Mouse (Mus musculus): Measurements from ENCODE around the gene Cables2. TPM values are rescaled to one million over a fixed set of nuclear protein-coding genes. Genes with fewer than 3 reads are reported as not detected.

The Cables2 gene
- total RNA-seq, 1 experiment, result 13.4 TPM

DNA sequence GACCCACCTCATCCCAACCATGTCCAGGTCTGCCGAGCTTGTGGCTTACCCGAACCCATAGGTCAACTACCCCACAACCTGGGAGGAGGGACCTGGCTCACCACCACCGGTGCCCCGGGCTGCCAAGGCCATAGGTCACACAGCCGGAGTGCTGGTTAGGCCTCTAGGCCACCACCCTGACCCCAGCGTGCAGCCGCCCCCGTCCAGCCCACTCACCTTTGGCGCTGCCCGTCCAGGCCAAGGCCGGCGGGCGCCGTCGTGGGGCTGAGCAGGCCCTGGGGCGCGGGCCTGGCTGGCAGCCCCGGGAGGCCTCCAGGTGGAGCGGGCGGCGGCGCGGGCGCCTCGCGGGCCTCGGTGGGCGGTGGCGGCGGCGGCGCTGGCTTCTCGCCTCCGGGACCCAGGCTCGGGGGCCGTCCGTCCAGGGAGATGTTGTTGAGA is 393 bp downstream of the Cables2 start:
- TF ChIP-seq ZC3H11A (IDR thresholded peaks at IDR 0.05; ENCODE audit: borderline replicate concordance, low read depth, low read length) (no peak), CHD2 (IDR thresholded peaks at IDR 0.05; ENCODE audit: low read depth, low read length) (no peak), MAFK (IDR thresholded peaks at IDR 0.05; ENCODE audit: insufficient read depth, low read depth, low read length) (no peak), HCFC1 (IDR thresholded peaks at IDR 0.05; ENCODE audit: borderline replicate concordance, insufficient read depth, low read length) (no peak), ZNF384 (IDR thresholded peaks at IDR 0.05; ENCODE audit: low read depth, low read length) (no peak)
- Histone ChIP-seq H3K9me3 (ENCODE audit: control insufficient read depth, insufficient read depth, low read depth, low read length) (no peaks in the 10 kb centered on the region), H3K9ac (ENCODE audit: insufficient read depth, low read depth, low read length, poor library complexity, severe bottlenecking) (peak overlapping the region; percentile 81), H3K36me3 (ENCODE audit: control insufficient read depth, insufficient read depth, low read length, poor library complexity, severe bottlenecking) (peaks cover 7% of the 10 kb centered on the region; the same call in 1 of the 2 replicates), H3K4me3 (ENCODE audit: insufficient read depth in 1 of 2, low read depth in 1 of 2, low read length in 2 of 2, poor library complexity in 1 of 2, severe bottlenecking in 1 of 2) (peak overlapping the region; percentile 78), H3K27ac (ENCODE audit: insufficient read depth, low read depth, low read length, poor library complexity, severe bottlenecking) (no peak overlapping the region), H3K4me1 (ENCODE audit: control insufficient read depth in 2 of 2, insufficient read depth in 2 of 2, low read length in 2 of 2, poor library complexity in 1 of 2) (peaks cover 0 to 23% of the 10 kb centered on the region in 2 experiments; a peak in 3 of 4 replicates)
- no peak for DNase-seq (ENCODE audit: low read depth, low spot score)
- in situ Hi-C loops (cut with MboI; ENCODE audit: low sequenced_read_pairs in 2 of 2, unreplicated experiment in 2 of 2), result loop anchor here (5.0 to 10.0 kb wide), 2 partner anchors 72 to 74 kb away; no protein-coding TSS in a partner anchor

DNA sequence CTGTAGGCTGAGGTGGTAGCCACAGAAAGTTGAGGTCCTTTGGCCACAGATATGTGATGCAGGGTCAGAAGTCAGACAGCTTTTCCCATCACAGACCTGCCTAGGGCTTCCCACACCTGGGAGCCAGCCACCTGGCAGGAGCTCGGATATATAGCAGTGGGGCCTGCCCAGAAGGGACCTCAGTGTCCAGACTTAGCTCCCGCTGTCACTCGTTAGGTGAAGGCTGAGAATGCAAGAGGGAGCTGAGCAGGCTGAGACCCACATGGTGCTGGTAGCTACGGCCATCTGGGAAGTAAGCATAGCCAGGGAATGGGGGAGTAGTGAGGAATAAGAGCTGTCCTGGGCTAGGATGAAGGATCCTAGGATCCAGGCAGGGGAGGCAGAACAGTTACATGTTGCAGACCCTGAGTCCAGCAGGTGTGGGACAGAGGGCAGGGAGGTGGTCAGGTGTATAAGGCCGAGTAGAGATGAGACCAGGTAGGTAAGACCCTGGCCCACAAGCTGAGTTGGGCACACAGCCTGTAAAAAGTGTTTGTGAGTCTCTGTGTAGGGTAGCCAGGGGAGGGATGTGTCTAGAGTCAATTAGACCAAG is 1.4 kb downstream of the Cables2 start:
- no peak for DNase-seq (ENCODE audit: low read depth, low spot score)
- in situ Hi-C loops (cut with MboI; ENCODE audit: low sequenced_read_pairs in 2 of 2, unreplicated experiment in 2 of 2), result loop anchor here (5.0 to 10.0 kb wide), 2 partner anchors 73 to 75 kb away; no protein-coding TSS in a partner anchor
- H3K27ac ChIP-seq (ENCODE audit: insufficient read depth, low read depth, low read length, poor library complexity, severe bottlenecking), result no peak overlapping the region
- peaks cover 7% of the 10 kb centered on the region; the same call in 1 of the 2 replicates for H3K36me3 ChIP-seq (ENCODE audit: control insufficient read depth, insufficient read depth, low read length, poor library complexity, severe bottlenecking)
- H3K9me3 ChIP-seq (ENCODE audit: control insufficient read depth, insufficient read depth, low read depth, low read length), result no peaks in the 10 kb centered on the region
- TF ChIP-seq ZNF384 (IDR thresholded peaks at IDR 0.05; ENCODE audit: low read depth, low read length), result no peak
- TF ChIP-seq HCFC1 (IDR thresholded peaks at IDR 0.05; ENCODE audit: borderline replicate concordance, insufficient read depth, low read length), result no peak
- TF ChIP-seq CHD2 (IDR thresholded peaks at IDR 0.05; ENCODE audit: low read depth, low read length), result no peak
- TF ChIP-seq MAFK (IDR thresholded peaks at IDR 0.05; ENCODE audit: insufficient read depth, low read depth, low read length), result no peak
- no peak for TF ChIP-seq ZC3H11A (IDR thresholded peaks at IDR 0.05; ENCODE audit: borderline replicate concordance, low read depth, low read length)
- H3K4me1 ChIP-seq (ENCODE audit: control insufficient read depth in 2 of 2, insufficient read depth in 2 of 2, low read length in 2 of 2, poor library complexity in 1 of 2), result peaks cover 0 to 14% of the 10 kb centered on the region in 2 experiments; a peak in 3 of 4 replicates
- peak overlapping the region in 1 of 2 experiments; percentile 78; a peak in 2 of 4 replicates for H3K4me3 ChIP-seq (ENCODE audit: insufficient read depth in 1 of 2, low read depth in 1 of 2, low read length in 2 of 2, poor library complexity in 1 of 2, severe bottlenecking in 1 of 2)
- H3K9ac ChIP-seq (ENCODE audit: insufficient read depth, low read depth, low read length, poor library complexity, severe bottlenecking), result no peak overlapping the region

DNA sequence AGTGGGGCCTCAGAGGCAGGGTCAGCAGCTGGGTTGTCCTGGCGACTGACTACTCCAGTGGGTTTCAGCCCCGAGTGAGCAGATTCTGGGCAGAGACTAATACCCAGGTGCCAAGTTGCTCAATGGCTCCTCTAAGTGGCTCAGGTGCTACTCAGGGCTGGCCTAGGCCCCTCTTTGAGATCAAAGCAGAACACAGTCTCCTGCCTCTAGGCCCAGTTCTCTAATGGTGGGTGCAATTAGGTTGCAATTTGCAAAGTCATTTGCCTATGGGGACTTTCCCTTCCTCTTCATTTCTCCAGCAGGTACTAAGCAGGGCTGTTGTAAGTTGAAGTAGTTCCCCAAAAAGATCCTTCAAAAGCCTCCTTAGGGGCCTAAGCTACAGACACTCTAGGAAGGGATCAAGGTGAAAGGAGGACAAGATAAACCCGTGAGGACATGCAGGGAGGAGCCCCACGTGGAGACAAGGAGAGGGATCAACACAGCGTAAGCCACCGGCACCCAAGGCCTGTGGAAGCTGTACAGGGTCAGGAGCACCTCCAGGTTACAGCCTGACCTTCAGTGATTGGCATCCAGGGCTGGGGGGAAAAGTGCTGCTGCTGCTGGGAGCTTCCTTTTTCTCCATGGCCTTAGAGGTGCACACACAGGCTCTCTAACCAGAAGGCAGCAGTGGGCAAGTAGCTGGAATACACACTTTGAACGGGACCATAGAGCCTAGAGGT is 2.6 kb downstream of the Cables2 start:
- no peak overlapping the region for H3K27ac ChIP-seq (ENCODE audit: insufficient read depth, low read depth, low read length, poor library complexity, severe bottlenecking)
- peaks cover 0 to 4% of the 10 kb centered on the region in 2 experiments; a peak in 1 of 4 replicates for H3K4me1 ChIP-seq (ENCODE audit: control insufficient read depth in 2 of 2, insufficient read depth in 2 of 2, low read length in 2 of 2, poor library complexity in 1 of 2)
- H3K36me3 ChIP-seq (ENCODE audit: control insufficient read depth, insufficient read depth, low read length, poor library complexity, severe bottlenecking), result peaks cover 7% of the 10 kb centered on the region; the same call in 1 of the 2 replicates
- no peak overlapping the region for H3K9ac ChIP-seq (ENCODE audit: insufficient read depth, low read depth, low read length, poor library complexity, severe bottlenecking)
- H3K9me3 ChIP-seq (ENCODE audit: control insufficient read depth, insufficient read depth, low read depth, low read length), result no peaks in the 10 kb centered on the region
- TF ChIP-seq ZC3H11A (IDR thresholded peaks at IDR 0.05; ENCODE audit: borderline replicate concordance, low read depth, low read length) (no peak), ZNF384 (IDR thresholded peaks at IDR 0.05; ENCODE audit: low read depth, low read length) (no peak), HCFC1 (IDR thresholded peaks at IDR 0.05; ENCODE audit: borderline replicate concordance, insufficient read depth, low read length) (no peak), CHD2 (IDR thresholded peaks at IDR 0.05; ENCODE audit: low read depth, low read length) (no peak), MAFK (IDR thresholded peaks at IDR 0.05; ENCODE audit: insufficient read depth, low read depth, low read length) (no peak)
- DNase-seq (ENCODE audit: low read depth, low spot score), result no peak
- in situ Hi-C loops (cut with MboI; ENCODE audit: low sequenced_read_pairs in 2 of 2, unreplicated experiment in 2 of 2), result loop anchor here (5.0 to 10.0 kb wide), 2 partner anchors 74 to 77 kb away; no protein-coding TSS in a partner anchor
- H3K4me3 ChIP-seq (ENCODE audit: insufficient read depth in 1 of 2, low read depth in 1 of 2, low read length in 2 of 2, poor library complexity in 1 of 2, severe bottlenecking in 1 of 2), result no peak overlapping the region

DNA sequence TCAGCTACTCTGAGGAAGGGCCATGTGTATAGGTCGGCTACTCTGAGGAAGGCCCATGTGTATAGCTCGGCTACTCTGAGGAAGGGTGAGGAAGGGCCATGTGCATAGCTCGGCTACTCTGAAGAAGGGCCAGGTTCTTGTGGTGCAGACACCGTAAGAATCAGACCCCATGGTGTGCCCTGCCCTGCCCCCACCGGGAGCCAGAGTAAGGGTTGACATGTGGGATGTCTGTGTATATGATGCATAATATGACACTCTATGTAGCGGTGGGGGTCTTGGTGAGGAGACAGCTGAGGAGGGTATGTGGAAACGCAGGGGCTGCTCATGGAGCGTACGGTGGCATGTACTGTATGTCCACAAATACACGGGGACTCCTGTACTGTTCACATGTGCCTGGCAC is 4.0 kb downstream of the Cables2 start:
- H3K36me3 ChIP-seq (ENCODE audit: control insufficient read depth, insufficient read depth, low read length, poor library complexity, severe bottlenecking), result peaks cover 7% of the 10 kb centered on the region; the same call in 1 of the 2 replicates
- TF ChIP-seq CHD2 (IDR thresholded peaks at IDR 0.05; ENCODE audit: low read depth, low read length) (no peak), MAFK (IDR thresholded peaks at IDR 0.05; ENCODE audit: insufficient read depth, low read depth, low read length) (no peak), HCFC1 (IDR thresholded peaks at IDR 0.05; ENCODE audit: borderline replicate concordance, insufficient read depth, low read length) (no peak), ZNF384 (IDR thresholded peaks at IDR 0.05; ENCODE audit: low read depth, low read length) (no peak)
- in situ Hi-C loops (cut with MboI; ENCODE audit: low sequenced_read_pairs in 2 of 2, unreplicated experiment in 2 of 2), result no loop called here
- H3K9ac ChIP-seq (ENCODE audit: insufficient read depth, low read depth, low read length, poor library complexity, severe bottlenecking), result no peak overlapping the region
- H3K4me1 ChIP-seq (ENCODE audit: control insufficient read depth in 2 of 2, insufficient read depth in 2 of 2, low read length in 2 of 2, poor library complexity in 1 of 2), result peaks cover 0 to 4% of the 10 kb centered on the region in 2 experiments; a peak in 1 of 4 replicates
- H3K4me3 ChIP-seq (ENCODE audit: insufficient read depth in 1 of 2, low read depth in 1 of 2, low read length in 2 of 2, poor library complexity in 1 of 2, severe bottlenecking in 1 of 2), result no peak overlapping the region
- H3K27ac ChIP-seq (ENCODE audit: insufficient read depth, low read depth, low read length, poor library complexity, severe bottlenecking), result no peak overlapping the region
- H3K9me3 ChIP-seq (ENCODE audit: control insufficient read depth, insufficient read depth, low read depth, low read length), result no peaks in the 10 kb centered on the region
- no peak for DNase-seq (ENCODE audit: low read depth, low spot score)

All from ES-E14 (cell line).